Mouse (Mus musculus): Measurements from ENCODE around the gene Prtn3. TPM values are rescaled to one million over a fixed set of nuclear protein-coding genes. Genes with fewer than 3 reads are reported as not detected.

The Prtn3 gene
- total RNA-seq (2021): not detected
- long read RNA-seq, experiment 1: 0 reads
- long read RNA-seq, experiment 2: 0 reads

DNA sequence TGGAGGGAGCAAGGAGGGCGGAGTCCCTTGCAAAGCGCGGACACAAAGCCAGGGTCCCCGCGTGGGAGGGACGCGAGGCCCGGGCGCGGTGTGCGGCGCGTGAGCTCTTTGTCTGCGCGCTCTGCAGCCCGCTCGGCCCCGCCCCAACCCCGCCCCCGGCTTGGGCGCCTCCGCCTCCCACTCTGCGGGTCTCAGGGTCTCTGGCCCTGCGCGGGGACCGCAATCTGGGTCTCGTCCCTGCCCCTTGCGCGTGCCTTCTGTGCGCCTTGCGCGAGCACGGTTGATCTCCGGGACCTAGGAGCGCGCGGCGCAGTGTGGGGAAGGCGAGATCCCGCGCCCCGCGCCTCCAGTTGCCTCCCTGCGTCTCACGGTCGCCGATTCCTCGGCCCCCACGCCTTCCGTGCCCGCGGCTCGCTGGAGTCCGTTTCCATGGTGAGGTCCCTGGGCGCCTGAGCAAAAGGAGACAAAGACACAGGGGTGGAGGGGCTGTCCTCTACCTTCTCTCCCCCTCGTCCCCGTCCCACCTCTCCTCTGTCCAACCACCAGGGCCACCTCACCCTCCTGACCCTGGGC, at the start of gene Prtn3, which contains the start of gene Plppr3:
Gene Prtn3 (plus strand): TSS at position 187 of the 573 bp plus-strand sequence.
Gene Plppr3 (minus strand): TSS at position 345 of the 573 bp plus-strand sequence.
- Histone ChIP-seq H3K4me3 (peak within 1 kb of the TSS; percentile 74), H3K27ac (no peak within 1 kb of the TSS)
- DNase-seq: peak; percentile 39
- intact Hi-C loops (cut with DNase I): no loop called here
- TF ChIP-seq CTCF (IDR thresholded peaks at IDR 0.05): no peak

DNA sequence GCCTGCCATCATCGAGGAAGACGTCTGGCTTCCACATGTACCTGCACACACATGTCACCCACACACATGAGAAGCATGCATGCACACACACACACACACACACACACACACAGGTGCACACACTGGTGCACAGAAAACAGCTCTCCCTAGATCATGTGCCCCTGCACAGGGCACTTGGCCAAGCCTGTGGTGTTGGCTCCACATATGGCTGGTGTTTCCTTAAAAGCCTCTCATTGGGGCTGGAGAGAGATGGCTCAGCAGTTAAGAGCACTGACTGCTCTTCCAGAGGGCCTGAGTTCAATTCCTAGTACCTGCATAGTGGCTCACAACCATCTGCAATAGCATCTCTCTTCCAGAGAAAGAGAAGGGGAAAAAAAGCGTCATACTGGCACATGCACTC, 42.7 kb upstream of the Prtn3 start:
- intact Hi-C loops (cut with DNase I): loop anchor here (10.0 kb wide), 1 partner anchor 53 kb away; the partner anchor contains the start of gene Elane
- no peak for TF ChIP-seq CTCF (IDR thresholded peaks at IDR 0.05)
- no peak for DNase-seq
- no peak overlapping the region for H3K4me3 ChIP-seq
- no peak overlapping the region for H3K27ac ChIP-seq

GRCm38 (mm10) chr10:79832026-79832785, 42.1 kb upstream of the Prtn3 start:
- Histone ChIP-seq H3K27ac (no peak overlapping the region), H3K4me3 (no peak overlapping the region)
- TF ChIP-seq CTCF (IDR thresholded peaks at IDR 0.05): no peak
- intact Hi-C loops (cut with DNase I): loop anchor here (10.0 kb wide), 1 partner anchor 53 kb away; the partner anchor contains the start of gene Elane
- no peak for DNase-seq

DNA sequence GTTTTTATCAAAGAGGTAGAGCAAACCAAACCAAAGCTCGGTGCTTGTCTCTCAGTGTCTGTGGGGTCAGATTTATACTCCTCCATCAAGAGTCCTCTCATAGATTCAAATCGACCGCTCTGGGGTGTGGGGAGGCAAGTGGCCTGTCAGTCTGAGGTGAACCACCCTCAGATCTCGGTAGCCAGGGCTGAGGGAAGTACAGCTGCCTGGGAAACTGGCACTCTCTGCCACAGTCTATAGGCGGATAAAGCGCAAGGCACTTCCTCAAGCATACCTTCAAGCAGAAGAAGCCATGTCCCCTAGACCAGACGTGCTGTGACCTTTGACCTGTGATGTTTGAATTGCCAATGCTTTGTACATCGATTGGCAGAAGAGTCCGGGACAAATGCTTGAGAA, 41.5 kb upstream of the Prtn3 start:
- intact Hi-C loops (cut with DNase I): loop anchor here (10.0 kb wide), 1 partner anchor 52 kb away; the partner anchor contains the start of gene Elane
- TF ChIP-seq CTCF (IDR thresholded peaks at IDR 0.05): no peak
- Histone ChIP-seq H3K4me3 (no peak overlapping the region), H3K27ac (no peak overlapping the region)
- DNase-seq: no peak

DNA sequence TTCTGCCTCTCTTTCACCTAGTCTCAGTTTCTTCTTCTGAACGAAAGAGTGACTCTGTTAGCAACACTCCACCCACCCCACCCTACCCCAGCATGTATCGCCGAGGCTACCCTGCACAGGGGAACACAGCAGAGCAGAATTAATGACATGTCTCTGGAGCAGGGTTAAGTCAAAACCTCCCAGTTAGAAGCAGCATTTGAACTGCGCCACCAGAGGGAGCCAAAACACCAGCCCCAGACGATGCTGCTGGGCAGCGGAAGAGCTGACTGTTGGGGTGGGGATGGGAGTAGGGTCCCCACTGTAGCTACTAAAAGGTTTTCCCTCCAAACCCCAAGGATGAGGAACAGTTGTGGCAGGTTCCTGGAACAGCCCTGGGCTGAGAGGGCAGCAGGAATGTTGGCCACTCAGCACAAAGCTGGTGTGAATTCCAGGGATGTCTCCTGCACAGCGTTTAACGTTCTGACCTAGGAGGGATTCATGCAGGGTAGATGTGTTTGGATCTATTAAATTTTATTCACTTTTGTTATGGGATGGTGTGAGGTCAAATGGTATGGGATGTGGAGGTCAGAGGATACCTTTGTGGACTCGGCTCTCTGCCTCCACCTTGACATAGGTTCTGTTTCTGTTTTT, 39.4 kb upstream of the Prtn3 start:
- DNase-seq: peak; percentile 82
- TF ChIP-seq CTCF (IDR thresholded peaks at IDR 0.05): peak; percentile 90

DNA sequence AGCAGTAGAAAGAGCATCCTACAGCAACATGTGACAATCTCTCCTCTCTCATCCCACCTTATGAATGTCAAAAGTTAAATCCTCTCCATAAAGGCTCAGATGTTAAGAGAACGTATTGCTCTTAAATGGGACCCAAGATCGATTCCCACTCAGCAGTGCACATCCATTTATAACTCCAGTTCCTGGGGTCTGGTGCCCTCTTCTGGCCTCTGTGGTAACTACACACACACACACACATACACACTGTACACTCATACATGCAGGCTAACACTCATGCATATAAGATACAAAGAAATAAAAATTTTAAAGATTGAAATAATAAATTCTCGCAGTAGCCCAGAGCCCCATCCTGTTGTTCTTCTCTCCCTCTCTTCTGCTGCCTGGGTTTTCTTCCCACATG, 37.4 kb upstream of the Prtn3 start:
- intact Hi-C loops (cut with DNase I): loop anchor here (5.0 to 10.0 kb wide), 2 partner anchors 48 to 120 kb away; partner anchors contain the start of gene Elane
- no peak overlapping the region for H3K27ac ChIP-seq
- no peak overlapping the region for H3K4me3 ChIP-seq
- no peak for DNase-seq
- TF ChIP-seq CTCF (IDR thresholded peaks at IDR 0.05): peak; percentile 32

More for the DNA sequence above, 39.4 kb upstream of the Prtn3 start:
- Histone ChIP-seq H3K27ac (no peak overlapping the region), H3K4me3 (no peak overlapping the region)
- intact Hi-C loops (cut with DNase I): loop anchor here (1.0 to 10.0 kb wide), 3 partner anchors 50 to 122 kb away; partner anchors contain the start of gene Elane

DNA sequence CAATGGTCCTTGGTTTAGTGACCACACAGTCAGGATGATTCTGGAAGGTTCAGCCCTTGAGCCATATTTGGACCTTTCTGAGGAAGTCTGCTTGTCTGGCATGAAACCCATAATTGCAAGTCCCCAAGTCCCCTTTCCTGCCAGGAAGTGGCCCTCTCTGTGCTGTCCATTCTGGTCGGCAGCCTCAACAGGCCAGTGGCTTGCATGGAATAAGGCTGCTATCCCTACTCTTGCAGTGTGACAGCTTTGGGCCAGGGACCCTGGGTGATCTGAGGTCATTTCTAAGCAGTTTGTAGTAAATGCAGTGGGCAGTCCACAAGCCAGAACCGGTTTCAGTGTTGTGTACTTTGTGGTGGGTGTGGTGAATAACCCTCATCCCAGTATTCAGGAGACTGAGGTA, 36.1 kb upstream of the Prtn3 start:
- H3K4me3 ChIP-seq: no peak overlapping the region
- DNase-seq: peak; percentile 14
- peak overlapping the region; percentile 35; the same call in 1 of the 2 replicates for H3K27ac ChIP-seq
- intact Hi-C loops (cut with DNase I): loop anchor here (2.0 to 10.0 kb wide), 3 partner anchors 15 to 119 kb away; partner anchors contain the start of gene Elane
- no peak for TF ChIP-seq CTCF (IDR thresholded peaks at IDR 0.05)

DNA sequence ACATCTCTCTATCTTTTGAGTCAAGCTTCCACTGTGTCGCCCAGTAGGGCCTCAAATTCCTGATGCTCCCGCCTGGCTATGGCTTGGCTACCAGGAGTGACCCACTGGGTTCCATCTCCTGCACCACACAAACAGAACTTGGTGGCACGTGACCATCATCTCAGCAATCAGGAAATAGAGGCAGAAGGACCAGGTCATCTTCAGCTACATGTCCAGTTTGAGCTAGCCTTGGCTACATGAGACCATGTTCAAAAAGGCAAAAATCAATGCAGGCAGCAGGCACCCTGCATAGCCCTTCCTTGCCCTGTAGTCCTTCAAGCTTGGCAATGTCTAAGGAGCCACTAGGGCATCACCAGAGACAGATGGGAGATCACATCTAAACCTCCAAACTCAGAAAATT, 34.2 kb upstream of the Prtn3 start:
- no peak for DNase-seq
- Histone ChIP-seq H3K4me3 (no peak overlapping the region), H3K27ac (peak overlapping the region; percentile 90)
- TF ChIP-seq CTCF (IDR thresholded peaks at IDR 0.05): no peak
- intact Hi-C loops (cut with DNase I): no loop called here

DNA sequence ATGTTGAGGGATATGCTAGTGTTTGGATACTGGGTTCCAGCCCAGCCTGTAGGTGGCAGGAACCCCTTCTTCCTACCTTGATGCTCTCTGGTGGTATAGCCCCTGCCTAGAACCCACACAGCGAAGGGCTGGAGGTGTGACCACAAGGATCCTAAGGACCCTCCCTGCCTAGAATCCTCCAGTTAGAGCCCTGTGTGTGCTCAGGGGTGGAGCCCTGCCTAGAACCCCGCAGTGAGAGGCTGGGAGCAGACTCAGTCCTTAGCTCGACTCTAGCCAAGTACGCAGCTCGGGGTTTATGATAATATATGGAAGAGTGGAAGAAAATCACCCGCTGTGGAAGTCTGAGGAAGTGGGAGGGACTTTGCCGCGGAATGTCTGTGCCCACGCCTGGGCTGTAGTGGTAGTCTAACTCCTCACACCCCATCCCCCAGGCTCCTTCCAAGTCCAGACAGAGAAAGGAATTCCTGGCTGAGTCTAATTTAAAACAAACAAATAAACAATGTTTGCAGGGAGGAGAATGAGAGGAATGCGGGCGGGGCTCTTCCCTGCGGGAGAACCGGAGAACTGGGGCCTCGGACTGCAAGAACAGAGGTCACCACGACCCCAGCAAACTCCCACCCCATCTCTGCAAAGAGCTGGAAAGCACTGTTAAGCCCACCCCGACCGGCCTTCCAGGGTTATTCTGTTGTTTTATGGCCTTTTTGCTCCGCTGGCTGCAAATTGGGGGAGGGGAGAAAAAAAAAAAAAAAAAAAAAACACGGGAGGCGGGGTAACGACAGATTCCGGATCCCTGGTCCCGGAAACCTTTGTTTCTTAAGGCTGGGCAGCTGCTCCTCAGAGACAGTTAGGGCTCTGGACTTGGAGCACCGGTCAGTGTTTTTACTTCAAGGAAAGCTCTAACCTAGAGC, 33.4 kb upstream of the Prtn3 start:
- peak; percentile 59 for DNase-seq
- peak overlapping the region; percentile 75 for H3K4me3 ChIP-seq
- intact Hi-C loops (cut with DNase I): no loop called here
- H3K27ac ChIP-seq: peak overlapping the region; percentile 90
- peak; percentile 13; the same call in 1 of the 2 replicates for TF ChIP-seq CTCF (IDR thresholded peaks at IDR 0.05)

- H3K4me3 ChIP-seq: no peak overlapping the region
- DNase-seq: no peak
These were observed 32.0 kb upstream of the Prtn3 start for GRCm38 (mm10) chr10:79842322-79842721.

DNA sequence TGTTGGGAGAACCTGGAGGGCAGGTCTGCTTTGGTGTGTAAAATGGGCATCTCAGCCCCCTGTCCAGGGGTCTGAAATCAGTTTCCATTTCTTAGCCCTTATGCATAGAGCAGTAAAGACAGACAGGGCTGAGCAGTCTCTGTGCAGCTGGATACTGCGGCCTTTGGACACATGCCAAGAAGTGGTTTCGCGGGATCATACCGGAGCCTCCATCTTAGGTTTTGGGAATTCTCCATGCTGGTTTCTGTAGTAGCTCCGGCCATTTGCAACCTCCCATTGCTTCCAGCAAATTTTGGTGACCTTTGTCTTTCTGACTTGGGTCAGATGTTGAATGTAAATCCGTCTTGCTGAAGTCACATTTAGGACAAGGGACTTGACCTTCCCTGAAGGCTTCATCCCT, 30.8 kb upstream of the Prtn3 start:
- intact Hi-C loops (cut with DNase I): no loop called here
- TF ChIP-seq CTCF (IDR thresholded peaks at IDR 0.05): no peak
- DNase-seq: no peak
- H3K27ac ChIP-seq: no peak overlapping the region
- no peak overlapping the region for H3K4me3 ChIP-seq

More at GRCm38 (mm10) chr10:79842322-79842721, 32.0 kb upstream of the Prtn3 start:
- TF ChIP-seq CTCF (IDR thresholded peaks at IDR 0.05): no peak
- intact Hi-C loops (cut with DNase I): no loop called here
- H3K27ac ChIP-seq: 0 out of 2 replicates have a peak overlapping the region, but pooled peaks have one; percentile 20

GRCm38 (mm10) chr10:79846553-79846952, 27.7 kb upstream of the Prtn3 start:
- DNase-seq: no peak
- Histone ChIP-seq H3K27ac (no peak overlapping the region), H3K4me3 (no peak overlapping the region)
- no peak for TF ChIP-seq CTCF (IDR thresholded peaks at IDR 0.05)
- intact Hi-C loops (cut with DNase I): no loop called here

Data from gastrocnemius, adult 2 months (tissue).